Mouse (Mus musculus) ES-E14 (cell line): ENCODE measurements around the gene Palm3. TPM values are rescaled to one million over a fixed set of nuclear protein-coding genes. Genes with fewer than 3 reads are reported as not detected.

ENCODE experiments used
- DNase-seq: peaks from one replicate; pipeline ENCODE4 v3.0.0-alpha.2; 2013; ENCODE audit warnings: low read depth, low spot score
- H3K27ac ChIP-seq: 2 replicates; pipeline ENCODE4 v1.5.1; 2012; ENCODE audit warnings: low read depth, mild to moderate bottlenecking, low read length, moderate library complexity, mixed read lengths; ENCODE audit not compliant: poor library complexity, insufficient read depth, severe bottlenecking
- H3K36me3 ChIP-seq: 2 replicates; pipeline ENCODE4 v1.6.1; 2012; ENCODE audit warnings: mild to moderate bottlenecking, low read length, moderate library complexity, mixed read lengths; ENCODE audit not compliant: control insufficient read depth, poor library complexity, insufficient read depth, severe bottlenecking
- H3K4me1 ChIP-seq, 2 experiments: fragments of 150-350 bp in 1 of 2; sonication (generic) in 1 of 2; 2 replicates each; pipeline ENCODE4 v1.6.1; 2012; ENCODE audit warnings: low read length in 2 of 2, mild to moderate bottlenecking in 1 of 2, mixed read lengths in 1 of 2; ENCODE audit not compliant: control insufficient read depth in 2 of 2, insufficient read depth in 2 of 2, poor library complexity in 1 of 2
- H3K4me3 ChIP-seq, 2 experiments: fragments of 150-350 bp in 1 of 2; sonication (generic) in 1 of 2; 2 replicates each; pipeline ENCODE4 v1.5.1; 2012; ENCODE audit warnings: low read length in 2 of 2, low read depth in 1 of 2, mild to moderate bottlenecking in 1 of 2, mixed read lengths in 1 of 2; ENCODE audit not compliant: insufficient read depth in 1 of 2, poor library complexity in 1 of 2, severe bottlenecking in 1 of 2
- H3K9ac ChIP-seq: 2 replicates; pipeline ENCODE4 v1.6.1; 2012; ENCODE audit warnings: low read depth, mild to moderate bottlenecking, low read length, mixed read lengths; ENCODE audit not compliant: poor library complexity, insufficient read depth, severe bottlenecking
- H3K9me3 ChIP-seq: fragments of 150-350 bp; sonication (generic); 2 replicates; pipeline ENCODE4 v1.6.1; 2012; ENCODE audit warnings: low read depth, mild to moderate bottlenecking, low read length; ENCODE audit not compliant: control insufficient read depth, insufficient read depth
- CHD2 ChIP-seq: IDR thresholded peaks from 2 replicates; pipeline ENCODE4 v1.6.1; 2014; ENCODE audit warnings: mild to moderate bottlenecking, low read depth, low read length, inconsistent platforms
- HCFC1 ChIP-seq: IDR thresholded peaks from 2 replicates; pipeline ENCODE4 v1.6.1; 2012; ENCODE audit warnings: low read length, inconsistent platforms, borderline replicate concordance; ENCODE audit not compliant: insufficient read depth
- MAFK ChIP-seq: IDR thresholded peaks from 2 replicates; pipeline ENCODE4 v1.6.1; 2014; ENCODE audit warnings: mild to moderate bottlenecking, low read depth, low read length, inconsistent platforms; ENCODE audit not compliant: insufficient read depth
- ZC3H11A ChIP-seq: IDR thresholded peaks from 2 replicates; pipeline ENCODE4 v1.6.1; 2012; ENCODE audit warnings: low read depth, mild to moderate bottlenecking, inconsistent platforms, low read length, borderline replicate concordance
- ZNF384 ChIP-seq: IDR thresholded peaks from 2 replicates; pipeline ENCODE4 v1.6.1; 2012; ENCODE audit warnings: low read depth, low read length, inconsistent platforms
- in situ Hi-C, 2 experiments: fragments of 600-800 bp; cut with MboI; formaldehyde crosslinking; loops; one replicate each; pipeline ENCODE4 v1.15.1; 2025; ENCODE audit warnings: low sequenced_read_pairs in 2 of 2, inconsistent platforms in 1 of 2; ENCODE audit not compliant: unreplicated experiment in 2 of 2
- total RNA-seq: library from RNA; depleted of rRNA; stranded (reverse); fragments of 300-350 nt; gene quantifications from 2 replicates; pipeline ENCODE4 v1.2.3, GENCODE M21; 2012

Palm3 gene
- total RNA-seq, 1 experiment, result 29.0 TPM

DNA sequence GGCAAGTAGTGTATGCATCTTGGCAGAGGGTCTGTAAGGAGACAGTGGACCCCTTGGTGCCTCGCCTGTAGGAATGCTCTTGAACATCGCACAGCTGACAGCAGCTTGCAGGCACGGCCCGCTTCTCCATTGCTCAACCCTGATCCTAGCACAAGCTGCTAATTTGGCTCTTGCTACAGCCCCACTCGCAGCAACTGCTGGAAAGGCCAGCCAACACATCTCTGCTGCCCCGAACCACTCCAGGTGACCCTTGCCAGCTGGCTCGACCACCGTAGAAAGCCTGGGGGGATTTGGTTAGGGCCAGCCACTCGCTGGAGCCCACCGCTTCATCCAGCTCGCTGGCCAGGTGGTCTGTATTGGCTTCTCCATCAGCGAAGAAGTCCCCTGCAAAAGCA, 21.7 kb downstream of the Palm3 start:
- Histone ChIP-seq H3K36me3 (no peaks in the 10 kb centered on the region), H3K4me1 (peaks cover 6 to 15% of the 10 kb centered on the region in 2 experiments), H3K27ac (no peak overlapping the region), H3K9me3 (no peaks in the 10 kb centered on the region), H3K9ac (no peak overlapping the region), H3K4me3 (peak overlapping the region; percentile 20 to 29; a peak in 1 of 4 replicates)
- no peak for DNase-seq
- in situ Hi-C loops, result no loop called here
- TF ChIP-seq HCFC1 (no peak), ZNF384 (no peak), MAFK (no peak), ZC3H11A (no peak), CHD2 (no peak)

DNA sequence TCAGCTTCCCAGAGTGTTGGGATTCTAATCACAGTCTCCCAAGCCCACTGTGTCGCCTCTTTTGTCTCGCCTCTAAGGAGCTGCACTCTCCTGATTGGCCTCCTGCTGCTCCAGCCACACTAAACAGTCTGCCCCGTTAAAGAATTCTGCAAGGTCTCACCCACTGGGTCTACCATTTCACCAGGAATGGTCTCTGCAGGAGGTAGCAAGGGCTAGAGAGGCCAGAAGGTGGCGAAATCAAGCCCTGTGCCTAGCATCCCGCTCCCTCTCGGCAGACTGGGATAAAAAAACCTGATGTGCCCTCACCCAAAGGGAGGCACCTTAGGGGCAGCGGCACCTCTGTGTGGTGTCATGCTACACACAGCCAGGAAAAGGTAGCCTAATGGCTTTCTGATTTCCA, 22.8 kb downstream of the Palm3 start:
- no peaks in the 10 kb centered on the region for H3K9me3 ChIP-seq
- in situ Hi-C loops, result no loop called here
- no peak for TF ChIP-seq HCFC1
- TF ChIP-seq MAFK, result no peak
- no peak for TF ChIP-seq ZNF384
- no peak for TF ChIP-seq CHD2
- TF ChIP-seq ZC3H11A, result no peak
- H3K36me3 ChIP-seq, result no peaks in the 10 kb centered on the region
- peak overlapping the region; percentile 63 to 67 for H3K4me3 ChIP-seq
- peaks cover 6 to 15% of the 10 kb centered on the region in 2 experiments for H3K4me1 ChIP-seq
- no peak overlapping the region for H3K27ac ChIP-seq
- peak overlapping the region; percentile 61; the same call in 1 of the 2 replicates for H3K9ac ChIP-seq
- DNase-seq, result no peak

DNA sequence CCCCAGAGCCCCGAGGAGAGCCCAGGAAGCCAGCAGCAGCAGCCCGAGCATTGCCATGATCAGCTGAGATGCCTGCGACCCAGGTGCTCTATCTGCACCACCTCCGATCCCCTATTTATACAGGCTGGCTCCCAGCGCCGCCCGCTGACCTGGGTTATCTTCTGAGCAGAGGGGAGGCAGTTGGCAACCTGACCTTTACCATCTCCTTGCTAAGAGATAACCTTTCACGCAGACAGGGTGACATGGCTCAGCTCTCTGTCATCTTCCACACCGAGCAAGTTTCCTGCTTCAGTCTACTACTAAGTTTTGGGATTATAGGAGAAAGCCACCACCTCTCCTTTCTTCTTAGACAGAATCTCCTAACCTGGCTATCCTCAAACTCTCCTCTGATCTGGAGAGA, 23.6 kb downstream of the Palm3 start, which contains the start of gene Rln3:
Gene Rln3 (minus strand): TSS at position 101 of the 400 bp plus-strand sequence.
- Histone ChIP-seq H3K4me3 (peak within 1 kb of the TSS; percentile 63 to 67), H3K4me1 (peaks cover 6 to 15% of the 10 kb centered on the region in 2 experiments), H3K27ac (no peak within 1 kb of the TSS), H3K36me3 (no peaks in the 10 kb centered on the region), H3K9me3 (no peaks in the 10 kb centered on the region), H3K9ac (peak within 1 kb of the TSS; percentile 61)
- TF ChIP-seq CHD2 (no peak), MAFK (no peak), HCFC1 (no peak), ZC3H11A (no peak), ZNF384 (no peak)
- DNase-seq, result no peak
- in situ Hi-C loops, result no loop called here

DNA sequence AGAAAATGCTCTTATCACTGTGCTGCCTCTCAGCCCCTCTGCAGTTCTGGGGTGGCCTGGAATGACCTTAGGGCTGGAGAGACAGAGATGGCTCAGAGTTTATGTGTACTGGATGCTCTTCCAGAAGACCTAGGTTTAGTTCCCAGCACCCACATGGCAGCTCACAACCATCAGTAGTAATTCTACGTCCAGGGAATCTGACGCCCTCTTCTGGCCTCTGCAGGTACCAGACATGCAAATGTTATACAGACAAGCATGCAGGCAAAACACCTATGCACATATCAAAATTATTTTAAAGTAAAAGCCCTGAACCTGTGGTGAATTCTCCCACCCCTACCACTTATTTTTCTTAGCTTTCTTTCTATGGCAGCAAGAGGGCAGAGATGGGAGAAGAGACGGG, 25.2 kb downstream of the Palm3 start:
- Histone ChIP-seq H3K4me3 (no peak overlapping the region), H3K27ac (no peak overlapping the region), H3K36me3 (no peaks in the 10 kb centered on the region), H3K9ac (no peak overlapping the region), H3K4me1 (peaks cover 6 to 15% of the 10 kb centered on the region in 2 experiments), H3K9me3 (no peaks in the 10 kb centered on the region)
- no peak for DNase-seq
- in situ Hi-C loops, result no loop called here
- TF ChIP-seq ZNF384 (no peak), ZC3H11A (no peak), MAFK (no peak), HCFC1 (no peak), CHD2 (no peak)
